Mouse (Mus musculus) adrenal gland, postnatal 10 days (tissue): ENCODE measurements around the gene Zfp493. TPM values are rescaled to one million over a fixed set of nuclear protein-coding genes. Genes with fewer than 3 reads are reported as not detected.

Experiments
- total RNA-seq, 2 experiments: library from RNA; stranded (reverse); gene quantifications; 2 replicates each; pipeline ENCODE4 v1.2.3; 2021

Gene Zfp493
- total RNA-seq, 2 experiments from 2014 or later = 1.2 to 2.2 TPM

Other genes starting within 250 kb of the Zfp493 start
- gene Zfp748, start 225.9 kb upstream of the Zfp493 start, total RNA-seq = 1 to 10 TPM; 8.0 to 8.5 TPM
- 1 to 10 TPM; 7.3 to 8.7 TPM for gene Zfp729b, start 170.0 kb upstream of the Zfp493 start, total RNA-seq
- not detected for gene Gm49345, start 141.9 kb upstream of the Zfp493 start, total RNA-seq
- gene Zfp729a, start 141.9 kb upstream of the Zfp493 start, total RNA-seq = 1 to 10 TPM; 4.3 to 7.2 TPM
- 10 to 100 TPM in 1 of 2 experiments, 1 to 10 TPM in 1; 8.5 to 12.7 TPM for gene Zfp738, start 92.6 kb upstream of the Zfp493 start, total RNA-seq
- gene Zfp65, start 50.5 kb upstream of the Zfp493 start, total RNA-seq = 10 to 100 TPM in 1 of 2 experiments, 1 to 10 TPM in 1; 8.9 to 11.7 TPM
- 1 to 10 TPM; 3.6 to 6.4 TPM for gene Zfp85, start 24.5 kb upstream of the Zfp493 start, total RNA-seq
- gene Zfp273, start 34.0 kb downstream of the Zfp493 start, total RNA-seq = 1 to 10 TPM; 3.5 to 5.5 TPM
- gene Gm10037, start 51.4 kb downstream of the Zfp493 start, total RNA-seq = 1 to 10 TPM; 2.3 to 2.4 TPM
- not detected for gene BC048507, start 83.6 kb downstream of the Zfp493 start, total RNA-seq